Mouse (Mus musculus) myocyte (in vitro differentiated cells): ENCODE measurements around the gene Upk2.

Experiments used
- E2F4 ChIP-seq: IDR thresholded peaks from one replicate; pipeline ENCODE4 v1.6.1; 2011; ENCODE audit warnings: mild to moderate bottlenecking, control low read depth, moderate library complexity; ENCODE audit not compliant: insufficient read depth
- MAX ChIP-seq: IDR thresholded peaks from one replicate; pipeline ENCODE4 v1.6.1; 2011; ENCODE audit warnings: low read depth, mild to moderate bottlenecking, control low read depth
- MYOD1 ChIP-seq, 3 experiments: IDR thresholded peaks; one replicate each; pipeline ENCODE4 v1.6.1; 2011; ENCODE audit warnings: control low read depth in 2 of 3, low read depth in 2 of 3, mild to moderate bottlenecking in 2 of 3, moderate library complexity in 1 of 3; ENCODE audit not compliant: insufficient read length in 2 of 3, control insufficient read depth in 1 of 3
- POLR2A ChIP-seq: IDR thresholded peaks from one replicate; pipeline ENCODE4 v1.6.1; 2011; ENCODE audit warnings: low read depth, mild to moderate bottlenecking, control low read depth, moderate library complexity; ENCODE audit not compliant: insufficient read length

DNA sequence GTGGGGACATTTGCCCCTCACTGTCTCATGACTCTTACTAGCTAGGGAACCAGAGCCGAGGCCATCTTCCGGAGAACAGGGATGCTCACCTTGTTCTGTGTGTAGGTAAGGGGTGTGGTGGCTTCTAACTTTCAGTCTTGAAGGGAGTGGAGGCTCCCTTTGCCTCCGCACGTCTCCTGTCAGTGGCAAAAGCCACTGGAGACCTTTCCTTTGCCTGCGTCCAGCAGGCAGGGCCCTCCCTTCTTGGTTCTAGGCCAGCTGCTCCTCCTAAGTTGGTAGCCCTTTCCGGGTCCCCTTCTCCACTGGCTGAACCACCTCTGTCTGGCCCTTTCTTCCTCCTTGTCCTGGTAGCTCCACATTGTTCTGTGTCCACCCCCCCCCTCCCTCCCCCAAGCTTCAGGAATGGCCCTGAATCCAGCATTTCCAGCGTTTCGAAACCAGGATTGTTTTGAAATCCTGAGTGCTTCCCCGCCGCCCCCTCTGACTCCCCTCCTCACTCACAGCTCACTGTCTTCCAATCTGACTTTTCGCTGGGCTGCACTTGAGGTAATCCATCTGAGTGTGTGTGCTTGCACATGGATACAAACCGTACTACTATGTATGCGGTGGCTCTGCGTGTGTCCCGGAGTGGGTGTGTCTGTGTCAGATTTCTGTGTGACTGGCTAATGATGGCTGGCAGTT, 32.1 kb upstream of the Upk2 start:
- TF ChIP-seq POLR2A (no peak), MAX (no peak), E2F4 (no peak), MYOD1 (IDR thresholded peaks at IDR 0.05; ENCODE audit: control insufficient read depth in 1 of 3, insufficient read length in 2 of 3, low read depth in 2 of 3) (no peak)
